ENCODE assay signal across 20 mouse cellular contexts in genomic region chr9:7852346-7853230, GRCm38 (mm10). TPM values are rescaled to one million over a fixed set of nuclear protein-coding genes. Genes with fewer than 3 reads are reported as not detected.
DNase-seq lines count a peak whose midpoint lies in the region; ATAC-seq lines count a peak whose summit lies in the region.
"Had no signal": no experiment of that assay in that cellular context is flagged by ENCODE, and none has a peak within 500 bp of the region (broad histone marks: within the 10 kb centered on the region; RNA-seq: fewer than 3 reads in every experiment).

No protein-coding gene starts in this region.

- no peak overlapping the region for H3K4me3 ChIP-seq in heart, embryonic 12.5 days
- no peak overlapping the region for H3K4me3 ChIP-seq in liver, embryonic 13.5 days (replicated peaks)
- H3K4me3 ChIP-seq in liver, embryonic 12.5 days = no peak overlapping the region
- no peak overlapping the region for H3K4me3 ChIP-seq in limb, embryonic 15.5 days
- H3K4me3 ChIP-seq: embryonic facial prominence, embryonic 15.5 days; myocyte had no signal

- H3K4me1 ChIP-seq in heart, embryonic 12.5 days (replicated peaks) = peaks cover 3% of the 10 kb centered on the region; the same call in 1 of the 2 replicates
- 0 out of 2 replicates have a peak, but pooled peaks cover 3% of the 10 kb centered on the region for H3K4me1 ChIP-seq in liver, embryonic 13.5 days (replicated peaks)
- 0 out of 2 replicates have a peak, but pooled peaks cover 4% of the 10 kb centered on the region for H3K4me1 ChIP-seq in liver, embryonic 12.5 days
- no peaks in the 10 kb centered on the region for H3K4me1 ChIP-seq in limb, embryonic 15.5 days
- H3K4me1 ChIP-seq: embryonic facial prominence, embryonic 15.5 days had no signal

- 52% methylated on average over 4 of the region's 4 CpGs for WGBS in heart, embryonic 12.5 days
- 53% methylated on average over 4 of the region's 4 CpGs for WGBS in liver, embryonic 13.5 days (ENCODE audit: insufficient replicate concordance)
- 58% methylated on average over 4 of the region's 4 CpGs for WGBS in liver, embryonic 12.5 days (ENCODE audit: insufficient replicate concordance)
- WGBS in limb, embryonic 15.5 days = 87% methylated on average over 4 of the region's 4 CpGs

- H3K9ac ChIP-seq in heart, embryonic 12.5 days = no peak overlapping the region
- no peak overlapping the region for H3K9ac ChIP-seq in liver, embryonic 13.5 days
- no peak overlapping the region for H3K9ac ChIP-seq in liver, embryonic 12.5 days
- no peak overlapping the region for H3K9ac ChIP-seq in limb, embryonic 15.5 days
- H3K9ac ChIP-seq: embryonic facial prominence, embryonic 15.5 days; forebrain, postnatal 0 days; liver, embryonic 14.5 days had no signal

- intact Hi-C loops in heart, postnatal 36 days (cut with DNase I) = loop anchor here (10.0 kb wide), 1 partner anchor 352 kb away; no protein-coding TSS in a partner anchor

- H3K27ac ChIP-seq in heart, embryonic 12.5 days (ENCODE audit: poor library complexity, severe bottlenecking) = no peak overlapping the region
- H3K27ac ChIP-seq in liver, embryonic 13.5 days = no peak overlapping the region
- H3K27ac ChIP-seq in liver, embryonic 12.5 days = no peak overlapping the region
- H3K27ac ChIP-seq in limb, embryonic 15.5 days = no peak overlapping the region
- H3K27ac ChIP-seq: embryonic facial prominence, embryonic 15.5 days; liver, embryonic 14.5 days had no signal

- no peaks in the 10 kb centered on the region for H3K27me3 ChIP-seq in heart, embryonic 12.5 days (replicated peaks)
- no peaks in the 10 kb centered on the region for H3K27me3 ChIP-seq in liver, embryonic 13.5 days
- no peaks in the 10 kb centered on the region for H3K27me3 ChIP-seq in liver, embryonic 12.5 days (replicated peaks)
- no peaks in the 10 kb centered on the region for H3K27me3 ChIP-seq in limb, embryonic 15.5 days
- H3K27me3 ChIP-seq: embryonic facial prominence, embryonic 15.5 days had no signal

- H3K4me2 ChIP-seq in heart, embryonic 12.5 days = no peak overlapping the region
- H3K4me2 ChIP-seq in liver, embryonic 13.5 days = no peak overlapping the region
- no peak overlapping the region for H3K4me2 ChIP-seq in liver, embryonic 12.5 days
- H3K4me2 ChIP-seq in limb, embryonic 15.5 days = no peak overlapping the region
- H3K4me2 ChIP-seq: embryonic facial prominence, embryonic 15.5 days; heart, embryonic 11.5 days had no signal

- no peaks in the 10 kb centered on the region for H3K9me3 ChIP-seq in heart, embryonic 12.5 days (replicated peaks)
- no peaks in the 10 kb centered on the region for H3K9me3 ChIP-seq in liver, embryonic 13.5 days (replicated peaks)
- no peaks in the 10 kb centered on the region for H3K9me3 ChIP-seq in liver, embryonic 12.5 days (replicated peaks)
- no peaks in the 10 kb centered on the region for H3K9me3 ChIP-seq in limb, embryonic 15.5 days
- H3K9me3 ChIP-seq: embryonic facial prominence, embryonic 15.5 days had no signal

- peaks cover 12% of the 10 kb centered on the region for H3K36me3 ChIP-seq in heart, embryonic 12.5 days
- peaks cover 29% of the 10 kb centered on the region for H3K36me3 ChIP-seq in liver, embryonic 13.5 days
- peaks cover 41% of the 10 kb centered on the region for H3K36me3 ChIP-seq in liver, embryonic 12.5 days
- H3K36me3 ChIP-seq in limb, embryonic 15.5 days = peaks cover 17% of the 10 kb centered on the region

- DNase-seq in heart, postnatal 36 days = no peak
- DNase-seq in liver, embryonic 13.5 days = no peak
- DNase-seq in R1 (ENCODE audit: low read depth, low spot score) = peak; percentile 56
- no peak for DNase-seq in cerebellum, postnatal 10 days
- no peak for DNase-seq in spleen, postnatal 10 days (ENCODE audit: low spot score in 2 of 2)
- DNase-seq: adrenal gland, adult 8-10 months; cerebellum, adult 9-10 months; forebrain, postnatal 0 days; gastrocnemius, postnatal 36 days; left cerebral cortex, postnatal 4 days; midbrain, embryonic 14.5 days had no signal

- 0 out of 2 replicates have a peak, but pooled peaks have one; percentile 36 for ATAC-seq in heart, embryonic 12.5 days (ENCODE audit: insufficient number of reproducible peaks, low FRiP score)
- 0 out of 2 replicates have a peak, but pooled peaks have one; percentile 7 for ATAC-seq in liver, embryonic 13.5 days (ENCODE audit: low read depth)
- no peak for ATAC-seq in liver, embryonic 12.5 days
- 0 out of 2 replicates have a peak, but pooled peaks have one; percentile 58 for ATAC-seq in limb, embryonic 15.5 days (ENCODE audit: insufficient number of reproducible peaks, low FRiP score, low TSS enrichment, low read depth)
- ATAC-seq: forebrain, postnatal 0 days; hindbrain, embryonic 16.5 days; lung, postnatal 0 days had no signal

RNA-seq across cellular contexts. Expression of gene Birc2, which starts 15.7 kb away (rescaled TPM):
- polyA plus RNA-seq in heart, embryonic 12.5 days (2016; fragmentation: Nextera tagmentation; extraction: Ambion mirVana) = 26.0 and 28.2 TPM in 2 replicates
- total RNA-seq in heart, postnatal 36 days (2021) = 10 to 100 TPM; 24.8 to 29.1 TPM
- 11.7 and 15.7 TPM in 2 replicates for polyA plus RNA-seq in liver, embryonic 13.5 days (2015; fragmentation: Nextera tagmentation; extraction: Ambion mirVana)
- polyA plus RNA-seq in liver, embryonic 12.5 days (2016; fragmentation: Nextera tagmentation; extraction: Ambion mirVana) = 15.0 and 15.6 TPM in 2 replicates
- polyA plus RNA-seq in limb, embryonic 15.5 days (2015; fragmentation: Nextera tagmentation; extraction: Ambion mirVana) = 35.3 and 37.1 TPM in 2 replicates

RNA-seq across cellular contexts. Expression of gene Birc3, which starts 20.4 kb away (rescaled TPM):
- polyA plus RNA-seq in heart, embryonic 12.5 days (2016; fragmentation: Nextera tagmentation; extraction: Ambion mirVana) = 5.8 and 6.0 TPM in 2 replicates
- total RNA-seq in heart, postnatal 36 days (2021) = 1 to 10 TPM; 6.8 to 9.4 TPM
- polyA plus RNA-seq in liver, embryonic 13.5 days (2015; fragmentation: Nextera tagmentation; extraction: Ambion mirVana) = 4.8 and 5.7 TPM in 2 replicates
- 6.7 and 6.9 TPM in 2 replicates for polyA plus RNA-seq in liver, embryonic 12.5 days (2016; fragmentation: Nextera tagmentation; extraction: Ambion mirVana)
- 15.9 and 16.6 TPM in 2 replicates for polyA plus RNA-seq in limb, embryonic 15.5 days (2015; fragmentation: Nextera tagmentation; extraction: Ambion mirVana)
